24 mouse cellular contexts compared by ENCODE assay signal in the genomic region with DNA sequence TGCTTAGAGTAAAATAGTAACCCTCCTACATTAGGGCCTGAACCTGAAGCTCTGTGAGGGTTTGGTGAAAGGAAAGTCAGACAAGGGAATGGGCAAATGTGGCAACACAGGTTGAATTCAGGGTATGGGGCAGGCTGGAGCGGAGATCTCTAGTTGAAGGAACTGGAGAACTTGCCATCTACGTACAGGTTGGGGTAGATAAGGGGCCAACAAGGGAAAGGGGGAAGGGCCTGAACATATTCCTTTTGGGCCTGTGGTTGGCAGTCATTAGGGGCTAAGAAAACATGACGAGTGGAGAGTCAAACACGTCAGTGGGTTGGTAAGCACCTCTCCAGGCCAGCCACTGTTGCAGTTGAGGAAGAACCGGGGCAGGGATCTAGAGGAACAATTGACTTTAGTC.
"Had no signal": no experiment of that assay in that cellular context is flagged by ENCODE, and none has a peak within 500 bp of the region (broad histone marks: within the 10 kb centered on the region; RNA-seq: fewer than 3 reads in every experiment).

No protein-coding gene starts in this region.

- H3K9me3 ChIP-seq: heart, embryonic 13.5 days; heart, embryonic 15.5 days; hindbrain, embryonic 13.5 days; hindbrain, embryonic 15.5 days; kidney, embryonic 15.5 days; limb, embryonic 10.5 days; limb, embryonic 12.5 days had no signal

- H3K4me2 ChIP-seq: heart, embryonic 11.5 days; heart, embryonic 13.5 days; heart, embryonic 15.5 days; hindbrain, embryonic 13.5 days; hindbrain, embryonic 15.5 days; kidney, embryonic 15.5 days; limb, embryonic 12.5 days had no signal

- ATAC-seq: hindbrain, postnatal 0 days; intestine, embryonic 16.5 days had no signal

- H3K4me3 ChIP-seq: heart, adult 2 months; heart, embryonic 13.5 days; heart, embryonic 15.5 days; hindbrain, embryonic 13.5 days; hindbrain, embryonic 15.5 days; kidney, embryonic 15.5 days; left cerebral cortex, adult 2 months; limb, embryonic 10.5 days; limb, embryonic 12.5 days had no signal

- H3K27ac ChIP-seq: heart, adult 2 months; heart, embryonic 13.5 days; heart, embryonic 15.5 days; hindbrain, embryonic 13.5 days; hindbrain, embryonic 15.5 days; hindbrain, postnatal 0 days; kidney, embryonic 15.5 days; kidney, postnatal 0 days; left cerebral cortex, adult 2 months; limb, embryonic 10.5 days; limb, embryonic 12.5 days had no signal

- DNase-seq: gastrocnemius, postnatal 14 days; gastrocnemius, postnatal 36 days; heart, adult 2 months; heart, postnatal 14 days; heart, postnatal 36 days; kidney, adult 11 months; kidney, adult 2 months; kidney, adult 9 months; kidney, postnatal 14 days; kidney, postnatal 36 days; layer of hippocampus, adult 9-11 months; liver had no signal

- H3K9ac ChIP-seq: heart, embryonic 13.5 days; heart, embryonic 15.5 days; hindbrain, embryonic 13.5 days; hindbrain, embryonic 15.5 days; kidney, embryonic 15.5 days; limb, embryonic 12.5 days had no signal

- H3K4me1 ChIP-seq: kidney, embryonic 15.5 days; limb, embryonic 10.5 days; limb, embryonic 12.5 days had no signal

- H3K27me3 ChIP-seq: heart, embryonic 13.5 days; heart, embryonic 15.5 days; hindbrain, embryonic 13.5 days; hindbrain, embryonic 15.5 days; limb, embryonic 12.5 days had no signal

- H3K36me3 ChIP-seq: heart, embryonic 13.5 days; heart, embryonic 15.5 days; hindbrain, embryonic 13.5 days; hindbrain, embryonic 15.5 days; kidney, embryonic 15.5 days; limb, embryonic 10.5 days; limb, embryonic 12.5 days had no signal
